Comparison of ENCODE assay signal across 9 mouse cellular contexts in genomic region chr12:25014938-25015337, GRCm38 (mm10).
"Had no signal": no experiment of that assay in that cellular context is flagged by ENCODE, and none has a peak within 500 bp of the region (broad histone marks: within the 10 kb centered on the region; RNA-seq: fewer than 3 reads in every experiment).

No protein-coding gene starts in this region.

- H3K9me3 ChIP-seq: lung, embryonic 15.5 days; midbrain, embryonic 13.5 days had no signal

- ATAC-seq: midbrain, embryonic 13.5 days had no signal

- H3K4me1 ChIP-seq: midbrain, embryonic 13.5 days had no signal

- DNase-seq: kidney, postnatal 10 days; kidney, postnatal 4 days; left cerebral cortex, postnatal 4 days; lung, postnatal 14 days; right cerebral cortex, postnatal 25 days; thymus, postnatal 36 days had no signal

- H3K4me2 ChIP-seq: lung, embryonic 15.5 days; midbrain, embryonic 13.5 days had no signal

- H3K27me3 ChIP-seq: lung, embryonic 15.5 days; midbrain, embryonic 13.5 days had no signal

- H3K4me3 ChIP-seq: layer of hippocampus, adult 2 months; lung, embryonic 15.5 days; midbrain, embryonic 13.5 days had no signal

- H3K27ac ChIP-seq: layer of hippocampus, adult 2 months; lung, embryonic 15.5 days; midbrain, embryonic 13.5 days had no signal

- H3K9ac ChIP-seq: lung, embryonic 15.5 days; midbrain, embryonic 13.5 days had no signal
